Mouse (Mus musculus): ENCODE measurements around the gene Cdk19.

DNA sequence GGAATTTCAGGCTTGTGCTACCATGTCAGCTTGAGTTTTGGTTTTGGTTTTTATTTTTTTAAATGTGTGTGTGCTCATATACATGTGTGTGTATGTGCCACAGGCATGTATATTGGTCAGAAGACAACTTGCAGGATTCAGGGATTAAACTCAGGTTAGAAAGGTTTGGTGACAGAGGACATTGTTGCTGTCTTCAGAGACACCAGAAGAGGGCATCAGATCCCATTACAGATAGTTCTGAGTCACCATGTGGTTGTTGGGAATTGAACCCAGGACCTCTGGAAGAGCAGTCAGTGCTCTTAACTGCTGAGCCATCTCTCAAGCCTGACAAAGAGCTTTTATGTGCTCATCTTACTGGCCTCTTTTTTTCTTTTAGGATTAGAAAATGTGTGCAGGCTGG is 30.8 kb downstream of the Cdk19 start:
- TF ChIP-seq CTCF (IDR thresholded peaks at IDR 0.05; ENCODE audit: extremely low read depth, insufficient read depth, low read length) (no peak), POLR2A (IDR thresholded peaks at IDR 0.05; ENCODE audit: extremely low read depth, insufficient read depth, low read length) (no peak)
